Mouse (Mus musculus) olfactory bulb, adult 2 months (tissue): ENCODE results near the gene Trpc5os.

Source experiments
- CTCF ChIP-seq: fragments of 200-500 bp; IDR thresholded peaks from 2 replicates; pipeline ENCODE4 v1.5.1; 2012; ENCODE audit warnings: low read depth, mild to moderate bottlenecking, low read length, moderate library complexity; ENCODE audit not compliant: insufficient read depth
- POLR2A ChIP-seq: fragments of 200-500 bp; IDR thresholded peaks from 2 replicates; pipeline ENCODE4 v1.6.1; 2012; ENCODE audit warnings: mild to moderate bottlenecking, low read depth, low read length, moderate library complexity; ENCODE audit not compliant: insufficient read depth

DNA sequence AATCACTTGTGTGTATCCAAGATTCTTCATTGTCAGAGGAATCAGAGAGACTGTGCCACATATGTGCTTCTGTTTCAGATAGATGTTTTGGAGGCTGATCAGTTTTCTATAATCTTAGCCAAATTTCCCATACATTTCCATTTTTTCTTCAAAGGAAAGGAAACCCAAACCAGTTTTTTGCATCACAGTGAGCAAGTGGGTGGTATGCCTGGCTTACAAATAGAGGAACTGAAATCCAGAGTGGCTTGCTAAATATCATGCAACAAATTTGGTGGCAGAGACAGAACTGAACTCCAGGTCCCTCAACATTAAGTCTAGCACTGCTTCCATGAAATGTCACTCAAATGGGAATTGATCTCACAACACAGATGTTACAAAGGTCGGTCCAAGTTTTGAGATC is 35.3 kb upstream of the Trpc5os start:
- TF ChIP-seq CTCF (no peak), POLR2A (no peak)
